Mouse (Mus musculus) kidney, embryonic 16.5 days (tissue): ENCODE data around the gene Olfr1208. TPM values are rescaled to one million over a fixed set of nuclear protein-coding genes. Genes with fewer than 3 reads are reported as not detected.

Source experiments
- ATAC-seq: fragments of 200-750 bp; cut with Nextera tagmentation; 2 replicates; pipeline ENCODE4 v1.8.0; 2017; ENCODE audit warnings: moderate TSS enrichment; ENCODE audit not compliant: low FRiP score, low TSS enrichment
- H3K27ac ChIP-seq: fragments of 300-500 bp; sonication (generic); 2 replicates; pipeline ENCODE4 v1.5.1; 2014; ENCODE audit warnings: low read length
- H3K27me3 ChIP-seq: fragments of 300-500 bp; sonication (generic); 2 replicates; pipeline ENCODE4 v1.6.1; 2014; ENCODE audit warnings: low read length, control low read depth, mixed read lengths; ENCODE audit not compliant: insufficient read depth
- H3K36me3 ChIP-seq: fragments of 300-500 bp; sonication (generic); 2 replicates; pipeline ENCODE4 v1.6.1; 2014; ENCODE audit warnings: low read length, control low read depth, mixed read lengths; ENCODE audit not compliant: insufficient read depth
- H3K4me1 ChIP-seq: fragments of 300-500 bp; sonication (generic); 2 replicates; pipeline ENCODE4 v1.6.1; 2014; ENCODE audit warnings: low read length, control low read depth, mixed read lengths; ENCODE audit not compliant: insufficient read depth
- H3K4me2 ChIP-seq: fragments of 300-500 bp; sonication (generic); replicated peaks from 2 replicates; pipeline ENCODE4 v1.6.1; 2014; ENCODE audit warnings: low read depth, low read length
- H3K4me3 ChIP-seq: fragments of 300-500 bp; sonication (generic); 2 replicates; pipeline ENCODE4 v1.5.1; 2014; ENCODE audit warnings: mild to moderate bottlenecking, low read length
- H3K9ac ChIP-seq: fragments of 300-500 bp; sonication (generic); replicated peaks from 2 replicates; pipeline ENCODE4 v1.6.1; 2014; ENCODE audit warnings: low read length
- H3K9me3 ChIP-seq: fragments of 300-500 bp; sonication (generic); 2 replicates; pipeline ENCODE4 v1.6.1; 2016; ENCODE audit warnings: low read length, control low read depth
- WGBS: fragments of 180-500 bp; shearing (Covaris S2); extraction: QIAGEN DNeasy Blood & Tissue Kit; methylation state at CpG from one replicate; pipeline ENCODE4 v1.1.7; 2014; 5-methylcytosine and 5-hydroxymethylcytosine counted together
- polyA plus RNA-seq: library from polyadenylated mRNA; unstranded; fragments of >200 nt; fragmentation: Nextera tagmentation; extraction: Ambion mirVana; gene quantifications from 2 replicates; pipeline ENCODE4 v1.2.1, GENCODE M21; 2015

Gene Olfr1208
- not detected in 2 replicates for polyA plus RNA-seq

DNA sequence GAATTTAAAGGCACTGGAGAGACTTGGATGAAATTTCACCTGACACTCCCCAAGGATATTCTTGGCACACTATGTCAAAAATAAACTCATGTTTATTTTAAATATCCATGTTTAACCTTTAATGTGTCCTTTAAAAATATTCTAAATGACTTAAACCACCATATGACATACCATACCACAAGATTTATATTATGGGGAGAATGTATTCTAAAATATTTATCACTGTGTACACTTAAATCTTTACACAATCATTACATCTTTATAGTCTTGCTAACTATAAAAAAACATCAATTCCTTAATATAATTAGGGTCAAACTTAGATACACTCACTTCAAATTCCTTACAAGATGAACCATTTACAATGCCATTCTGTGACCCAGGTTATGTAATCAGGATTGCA lies at the start of gene Olfr1208:
Gene Olfr1208, minus strand, starts transcription at position 101 of the 400 bp plus-strand sequence.
- ATAC-seq = no peak
- Histone ChIP-seq H3K9me3 (no peaks in the 10 kb centered on the region), H3K9ac (no peak within 1 kb of the TSS), H3K27ac (no peak within 1 kb of the TSS), H3K4me3 (no peak within 1 kb of the TSS), H3K4me2 (no peak within 1 kb of the TSS), H3K4me1 (no peaks in the 10 kb centered on the region), H3K27me3 (no peaks in the 10 kb centered on the region), H3K36me3 (no peaks in the 10 kb centered on the region)

- Histone ChIP-seq H3K27me3 (no peaks in the 10 kb centered on the region), H3K27ac (no peak within 1 kb of the TSS), H3K4me3 (no peak within 1 kb of the TSS), H3K9me3 (no peaks in the 10 kb centered on the region), H3K9ac (no peak within 1 kb of the TSS), H3K4me1 (no peaks in the 10 kb centered on the region), H3K36me3 (no peaks in the 10 kb centered on the region), H3K4me2 (no peak within 1 kb of the TSS)
- no peak for ATAC-seq
- WGBS = 92% methylated on average over 1 of the region's 1 CpGs
These were observed 35.9 kb upstream of the Olfr1208 start, which contains the start of gene Olfr1211 for GRCm38 (mm10) chr2:88938011-88938410. TSS of gene Olfr1211 (minus strand) at chr2:88938111.

DNA sequence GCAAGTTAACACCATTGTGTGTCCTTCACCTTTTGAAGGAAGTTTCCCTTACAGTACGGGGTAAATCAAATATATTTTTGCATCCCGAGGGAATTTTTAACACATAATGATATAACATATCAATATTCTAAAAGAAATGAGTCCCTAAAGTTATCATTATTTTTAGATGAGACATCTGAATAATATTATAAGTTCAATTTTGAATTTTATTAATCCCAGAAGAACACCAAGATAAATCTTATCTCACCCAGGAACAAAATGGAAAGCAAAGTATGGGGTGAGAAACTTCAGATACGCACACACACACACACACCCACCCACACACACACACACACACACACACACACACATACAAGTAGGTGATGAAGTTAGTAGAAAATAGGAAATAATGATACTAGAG lies 12.9 kb upstream of the Olfr1208 start, which contains the start of gene Olfr1209:
Gene Olfr1209, minus strand, starts transcription at position 101 of the 400 bp plus-strand sequence.
- H3K4me2 ChIP-seq = no peak within 1 kb of the TSS
- H3K9me3 ChIP-seq = no peaks in the 10 kb centered on the region
- no peak within 1 kb of the TSS for H3K4me3 ChIP-seq
- no peaks in the 10 kb centered on the region for H3K4me1 ChIP-seq
- no peak within 1 kb of the TSS for H3K27ac ChIP-seq
- H3K27me3 ChIP-seq = no peaks in the 10 kb centered on the region
- ATAC-seq = no peak
- 95% methylated on average over 3 of the region's 3 CpGs for WGBS
- no peak within 1 kb of the TSS for H3K9ac ChIP-seq
- no peaks in the 10 kb centered on the region for H3K36me3 ChIP-seq

DNA sequence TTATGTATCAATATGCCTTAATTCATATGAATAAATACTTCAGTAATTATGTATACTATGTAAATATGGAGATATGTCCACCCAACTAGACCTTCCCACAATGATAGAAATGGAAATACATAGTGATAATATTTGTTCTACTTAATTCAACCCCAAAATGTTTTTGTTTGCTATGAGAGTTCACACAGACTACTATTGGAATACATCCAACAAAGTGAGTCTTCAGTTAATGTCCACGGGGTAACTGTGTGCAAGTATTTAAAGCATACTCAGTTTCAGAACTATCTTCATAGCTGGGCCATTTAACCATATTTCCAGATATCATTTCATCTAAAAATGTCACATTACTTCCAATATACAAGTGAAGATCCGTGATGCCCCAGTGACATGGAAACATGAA lies 39.2 kb downstream of the Olfr1208 start, which contains the start of gene Olfr1206:
Gene Olfr1206, plus strand, starts transcription at position 301 of the 400 bp plus-strand sequence.
- Histone ChIP-seq H3K27me3 (no peaks in the 10 kb centered on the region), H3K4me2 (no peak within 1 kb of the TSS), H3K4me3 (no peak within 1 kb of the TSS), H3K9ac (no peak within 1 kb of the TSS), H3K4me1 (no peaks in the 10 kb centered on the region), H3K36me3 (no peaks in the 10 kb centered on the region), H3K27ac (no peak within 1 kb of the TSS), H3K9me3 (no peaks in the 10 kb centered on the region)
- WGBS = 91% methylated on average over 2 of the region's 2 CpGs
- ATAC-seq = no peak

GRCm38 (mm10) chr2:88848992-88849391 lies 53.1 kb downstream of the Olfr1208 start, which contains the start of gene Olfr1204:
TSS of gene Olfr1204 (plus strand) at chr2:88849292.
- Histone ChIP-seq H3K9me3 (no peaks in the 10 kb centered on the region; the same call in 1 of the 2 replicates), H3K27ac (no peak within 1 kb of the TSS), H3K4me2 (no peak within 1 kb of the TSS), H3K4me3 (no peak within 1 kb of the TSS), H3K4me1 (no peaks in the 10 kb centered on the region), H3K27me3 (no peaks in the 10 kb centered on the region), H3K9ac (no peak within 1 kb of the TSS), H3K36me3 (no peaks in the 10 kb centered on the region)
- WGBS = 93% methylated on average over 1 of the region's 1 CpGs
- ATAC-seq = no peak

Other genes with a start within 250 kb of the Olfr1208 start
- not detected in 2 replicates for gene Olfr1193, start 226.7 kb downstream of the Olfr1208 start, polyA plus RNA-seq
- gene Olfr1195, start 213.1 kb downstream of the Olfr1208 start, polyA plus RNA-seq = not detected in 2 replicates
- gene Olfr1196, start 197.7 kb downstream of the Olfr1208 start, polyA plus RNA-seq = not detected in 2 replicates
- gene Olfr1197, start 169.9 kb downstream of the Olfr1208 start, polyA plus RNA-seq = not detected in 2 replicates
- not detected in 2 replicates for gene Olfr1198, start 150.9 kb downstream of the Olfr1208 start, polyA plus RNA-seq
- gene Olfr1199, start 141.8 kb downstream of the Olfr1208 start, polyA plus RNA-seq = not detected in 2 replicates
- not detected in 2 replicates for gene Olfr1200, start 131.8 kb downstream of the Olfr1208 start, polyA plus RNA-seq
- not detected in 2 replicates for gene Olfr1201, start 109.3 kb downstream of the Olfr1208 start, polyA plus RNA-seq
- gene Olfr1202, start 87.8 kb downstream of the Olfr1208 start, polyA plus RNA-seq = not detected in 2 replicates
- gene Olfr1205, start 72.6 kb downstream of the Olfr1208 start, polyA plus RNA-seq = not detected in 2 replicates
- gene Olfr1204, start 53.0 kb downstream of the Olfr1208 start, polyA plus RNA-seq = not detected in 2 replicates
- gene Olfr1206, start 39.1 kb downstream of the Olfr1208 start, polyA plus RNA-seq = not detected in 2 replicates
- not detected in 2 replicates for gene Olfr1209, start 12.8 kb upstream of the Olfr1208 start, polyA plus RNA-seq
- not detected in 2 replicates for gene Olfr1211, start 35.8 kb upstream of the Olfr1208 start, polyA plus RNA-seq
- not detected in 2 replicates for gene Olfr1212, start 51.7 kb upstream of the Olfr1208 start, polyA plus RNA-seq
- not detected in 2 replicates for gene Gm13762, start 78.0 kb upstream of the Olfr1208 start, polyA plus RNA-seq
- not detected in 2 replicates for gene Olfr1214, start 90.3 kb upstream of the Olfr1208 start, polyA plus RNA-seq
- gene Olfr1215, start 104.7 kb upstream of the Olfr1208 start, polyA plus RNA-seq = not detected in 2 replicates
- gene Olfr1216, start 116.0 kb upstream of the Olfr1208 start, polyA plus RNA-seq = not detected in 2 replicates
- gene Olfr1217, start 129.8 kb upstream of the Olfr1208 start, polyA plus RNA-seq = not detected in 2 replicates
- gene Olfr1218, start 158.9 kb upstream of the Olfr1208 start, polyA plus RNA-seq = not detected in 2 replicates
- not detected in 2 replicates for gene Olfr1219, start 181.2 kb upstream of the Olfr1208 start, polyA plus RNA-seq
- gene Olfr1220, start 204.5 kb upstream of the Olfr1208 start, polyA plus RNA-seq = not detected in 2 replicates
- gene Olfr1221, start 215.0 kb upstream of the Olfr1208 start, polyA plus RNA-seq = not detected in 2 replicates
- not detected in 2 replicates for gene Olfr1222, start 230.7 kb upstream of the Olfr1208 start, polyA plus RNA-seq
- not detected in 2 replicates for gene Olfr1223, start 249.2 kb upstream of the Olfr1208 start, polyA plus RNA-seq